Mouse (Mus musculus): ENCODE results near the gene Tnk1.

DNA sequence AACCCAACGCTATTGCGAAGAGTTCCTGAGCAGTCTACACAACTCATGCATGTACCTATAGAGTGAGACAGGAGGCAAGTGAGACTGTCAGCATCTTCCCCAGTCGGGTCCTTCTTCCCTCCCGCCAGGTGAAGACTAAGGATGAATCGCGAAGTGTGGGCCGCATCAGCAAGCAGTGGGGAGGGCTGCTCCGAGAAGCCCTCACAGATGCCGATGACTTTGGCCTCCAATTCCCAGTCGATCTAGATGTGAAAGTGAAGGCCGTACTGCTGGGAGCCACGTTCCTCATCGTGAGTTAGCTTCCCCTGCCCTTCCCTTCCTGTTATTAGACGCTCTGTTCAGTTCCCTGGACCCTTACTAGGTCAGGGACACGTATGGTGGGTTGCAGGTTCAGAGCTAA, 8.6 kb downstream of the Tnk1 start:
- no peak for TF ChIP-seq MAFK (IDR thresholded peaks at IDR 0.05; ENCODE audit: insufficient read depth, low read depth, low read length)
- TF ChIP-seq ZC3H11A (IDR thresholded peaks at IDR 0.05; ENCODE audit: borderline replicate concordance, low read depth, low read length) = no peak
